Mouse (Mus musculus): ENCODE measurements at regions not wholly inside any gene's neighbourhood (a gene's known extent, or its start where the extent isn't known, plus 50 kb on each side); places are given as distances from the start of the nearest gene placed in this dataset.

DNA sequence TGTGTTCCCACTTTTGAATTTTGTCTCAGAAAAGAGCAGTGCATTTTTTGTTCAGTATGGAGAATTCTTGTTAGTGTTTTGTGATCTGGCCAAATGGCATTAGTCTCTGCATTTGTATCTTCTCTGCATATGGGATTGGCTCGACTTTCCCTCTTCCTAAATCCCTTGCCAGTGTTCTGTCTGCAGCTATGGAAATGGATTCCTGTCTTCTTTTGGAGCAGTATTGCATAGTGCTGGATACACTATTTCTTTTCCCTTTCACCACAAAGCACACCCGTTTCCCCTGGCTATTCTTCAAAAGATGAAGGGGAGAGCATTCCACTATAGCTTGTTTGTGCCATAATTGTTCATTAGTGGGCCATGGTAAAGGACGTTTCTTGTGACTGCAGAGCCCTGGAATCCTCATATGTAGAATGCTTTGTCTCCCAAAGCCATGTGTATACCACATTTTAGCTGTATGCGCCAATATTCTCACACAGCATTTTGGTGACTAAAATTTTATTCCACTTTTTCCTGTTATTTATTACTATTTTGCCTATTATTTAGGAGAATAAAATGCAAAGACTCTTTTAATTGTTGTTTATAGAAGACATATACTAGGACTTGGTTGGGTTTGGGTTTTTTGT is 197.8 kb downstream of the Hs3st1 start:
- DNase-seq (ENCODE audit: low spot score in 2 of 2), result no peak

DNA sequence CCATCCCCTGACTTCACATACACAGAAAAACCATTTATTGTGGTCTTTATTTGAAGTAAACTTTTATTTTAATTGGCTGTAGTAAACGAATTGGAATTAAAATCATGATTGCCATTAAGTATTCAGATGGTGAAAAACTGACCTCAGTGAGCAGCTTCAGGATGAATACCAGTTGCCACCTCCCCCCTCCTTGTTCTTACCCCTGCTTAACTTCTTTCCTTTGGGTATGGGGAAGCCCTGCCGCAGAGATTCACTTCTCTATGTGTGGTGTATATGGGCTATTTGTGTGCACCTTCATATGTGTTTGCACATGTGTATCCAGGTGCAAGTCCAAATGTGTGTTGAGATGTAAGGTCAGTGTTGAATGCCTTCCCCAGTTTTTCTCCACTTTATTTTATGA is 218.2 kb downstream of the Hs3st1 start:
- DNase-seq (ENCODE audit: low spot score in 2 of 2), result no peak

DNA sequence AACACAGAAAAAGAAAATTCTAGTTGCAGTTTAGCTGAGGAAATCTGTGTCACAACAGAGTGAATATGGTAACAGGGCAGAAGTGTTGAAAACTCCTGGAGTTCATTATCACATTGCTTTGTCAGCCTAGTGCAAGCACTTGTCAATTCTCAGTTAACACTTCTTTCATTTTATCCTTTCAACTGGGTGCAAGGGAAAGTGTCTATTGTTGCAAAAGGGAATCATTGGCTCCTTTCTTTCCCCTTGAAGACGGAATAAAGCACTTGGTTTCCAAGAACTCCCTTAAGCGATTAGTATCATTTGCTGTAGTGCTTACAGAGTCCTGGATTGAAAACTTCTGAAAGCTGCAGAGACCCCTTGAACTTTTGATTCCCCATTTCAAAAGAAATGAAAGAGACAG is 218.9 kb downstream of the Hs3st1 start:
- DNase-seq (ENCODE audit: low spot score in 2 of 2), result no peak

DNA sequence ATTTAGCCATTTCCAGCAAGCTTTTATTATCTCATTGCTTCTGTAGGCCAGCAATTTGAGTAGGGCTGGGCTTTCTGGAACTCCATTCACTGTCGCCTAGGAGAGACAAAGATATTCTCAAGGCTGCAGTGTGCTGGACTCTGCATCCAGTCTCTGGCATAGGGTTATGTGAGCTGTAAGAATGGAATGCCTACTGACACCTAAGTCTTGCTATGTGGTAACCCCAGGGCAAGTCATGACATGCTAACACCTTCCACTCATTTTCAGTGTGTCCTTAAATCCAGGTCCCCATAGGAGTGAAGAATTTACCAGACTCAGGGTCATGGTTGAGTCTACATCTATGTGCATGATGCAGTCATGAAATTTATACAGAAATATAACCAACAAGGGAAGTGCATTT is 245.0 kb downstream of the Hs3st1 start:
- DNase-seq (ENCODE audit: low spot score in 2 of 2), result no peak

DNA sequence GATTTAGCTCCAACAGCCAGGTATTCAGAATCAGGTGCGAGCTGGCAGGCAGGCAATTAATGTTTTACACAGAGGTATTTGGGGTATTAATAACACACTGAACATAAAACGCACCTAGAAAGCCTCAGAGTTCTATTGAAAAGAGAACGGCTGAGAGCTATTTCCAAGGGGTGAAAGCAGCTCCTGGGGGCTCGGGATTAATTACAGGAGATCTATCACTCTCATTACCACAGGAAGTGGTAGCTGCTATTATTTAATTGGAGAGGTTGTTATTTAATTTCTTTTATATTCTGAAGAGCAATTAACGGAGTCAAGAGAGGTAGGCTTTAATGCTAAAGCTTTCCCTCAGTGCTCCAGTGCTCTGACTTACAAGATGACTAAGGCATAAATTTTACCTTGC is 272.5 kb downstream of the Hs3st1 start:
- no peak for DNase-seq (ENCODE audit: low spot score in 2 of 2)

DNA sequence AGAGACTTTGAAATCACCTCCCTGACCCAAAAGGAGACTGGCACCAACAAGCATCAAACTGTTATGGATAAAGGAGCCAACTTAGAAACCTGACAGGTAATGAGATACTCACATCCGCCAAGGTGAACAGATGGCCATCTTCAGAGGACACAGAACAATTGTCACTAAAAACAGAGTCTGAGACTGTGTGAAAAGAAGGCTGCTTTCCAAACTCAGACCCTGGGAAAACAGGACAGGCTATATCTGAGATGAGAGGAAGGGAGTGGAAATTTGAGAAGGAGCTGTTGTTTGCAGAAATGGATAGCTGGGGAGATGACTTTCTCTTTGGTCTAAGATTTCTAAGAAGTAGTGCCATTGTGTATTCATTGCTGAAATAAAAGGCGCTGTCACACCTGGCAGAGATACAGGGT is 297.2 kb downstream of the Hs3st1 start:
- DNase-seq (ENCODE audit: low spot score in 2 of 2), result no peak

DNA sequence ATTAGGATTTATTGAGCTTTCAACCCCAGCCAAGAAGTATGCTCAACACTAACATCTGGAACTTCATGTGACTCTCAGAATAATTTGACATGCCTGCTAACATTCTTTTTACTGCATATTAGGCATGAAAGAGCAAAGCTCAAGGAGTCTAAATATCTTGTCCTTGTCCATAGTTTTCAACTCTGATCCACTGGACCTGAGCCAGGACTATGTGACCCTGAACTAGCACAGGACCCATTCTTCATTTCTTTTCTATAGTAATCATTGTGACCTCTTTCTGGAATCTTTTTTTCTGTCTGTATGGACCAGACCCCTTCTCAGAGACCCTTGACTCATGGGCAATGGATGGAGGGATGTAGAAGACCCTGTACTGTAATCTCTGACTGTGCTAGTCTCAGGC is 301.6 kb downstream of the Hs3st1 start:
- no peak for DNase-seq (ENCODE audit: low spot score in 2 of 2)

DNA sequence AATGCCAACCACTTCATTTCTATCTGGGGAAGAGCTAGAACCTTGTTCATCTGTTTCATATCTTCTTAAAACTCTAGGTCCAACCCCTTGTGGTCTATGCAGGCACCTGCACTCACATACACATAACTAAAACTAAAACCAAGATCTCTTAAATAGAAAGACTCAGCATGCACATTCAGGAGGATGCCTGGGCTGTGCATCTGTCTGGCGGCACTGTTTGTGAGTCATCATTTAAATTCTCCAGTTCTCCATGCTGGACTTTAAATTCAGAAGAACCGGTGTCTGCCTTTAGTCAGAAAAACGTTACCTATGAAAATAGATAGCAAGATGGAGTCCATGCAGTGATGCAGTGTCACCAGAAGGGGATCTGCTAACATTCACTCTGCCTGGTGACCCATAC is 314.5 kb downstream of the Hs3st1 start:
- DNase-seq (ENCODE audit: low spot score in 2 of 2), result no peak

DNA sequence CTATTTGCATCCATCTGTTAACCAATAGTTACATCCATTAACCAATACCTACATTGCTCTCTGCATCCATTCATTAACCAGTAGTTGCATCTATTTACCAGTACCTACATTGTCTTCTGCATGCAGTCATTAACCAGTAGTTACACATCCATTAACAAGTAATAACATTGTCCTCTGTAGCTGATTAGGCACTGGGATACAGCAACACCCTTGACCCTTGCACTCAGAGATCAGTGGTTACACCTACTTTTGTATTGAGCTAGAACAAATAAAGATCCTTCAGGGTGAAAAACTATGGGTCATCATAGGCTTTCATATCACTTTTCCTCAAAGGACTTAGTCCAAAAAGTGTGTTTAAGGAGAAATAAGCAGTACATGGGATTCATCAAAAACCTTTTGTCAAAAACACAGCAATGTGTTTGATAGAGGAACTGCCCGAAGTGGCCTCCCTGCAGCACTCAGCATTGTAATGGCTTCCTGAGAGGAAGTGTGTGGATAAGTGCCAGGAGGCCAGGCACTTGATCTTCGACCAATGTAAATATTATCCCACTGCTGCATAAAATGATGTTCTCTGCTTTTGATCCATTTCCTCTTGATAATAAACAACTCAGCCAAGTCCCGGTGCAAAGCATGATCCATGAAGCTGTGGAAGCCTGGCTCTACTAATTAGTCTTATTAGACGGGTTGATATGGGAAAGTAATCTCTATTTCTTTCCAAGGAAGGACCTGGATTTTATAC is 317.6 kb downstream of the Hs3st1 start:
- DNase-seq (ENCODE audit: low spot score in 2 of 2), result no peak

DNA sequence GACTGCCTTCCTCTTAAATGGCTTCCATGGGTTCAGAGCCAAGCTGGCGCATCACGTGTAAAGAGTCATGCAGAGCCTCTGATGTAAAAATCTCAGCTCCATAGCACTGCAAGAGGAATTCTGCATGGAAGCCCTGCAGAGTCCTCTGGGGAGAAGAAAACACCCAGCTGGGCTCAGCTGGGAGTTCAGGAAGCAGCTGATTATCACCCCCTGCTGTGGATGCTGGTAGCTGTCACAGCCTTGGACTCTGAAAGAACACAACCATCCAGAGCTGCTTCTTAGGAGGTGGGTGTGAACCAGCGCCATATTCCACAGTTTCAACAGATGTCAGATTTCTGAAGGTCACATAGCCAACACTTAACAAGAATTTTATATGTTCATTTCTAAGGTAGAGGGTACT is 329.2 kb downstream of the Hs3st1 start:
- DNase-seq (ENCODE audit: low spot score in 2 of 2), result no peak

DNA sequence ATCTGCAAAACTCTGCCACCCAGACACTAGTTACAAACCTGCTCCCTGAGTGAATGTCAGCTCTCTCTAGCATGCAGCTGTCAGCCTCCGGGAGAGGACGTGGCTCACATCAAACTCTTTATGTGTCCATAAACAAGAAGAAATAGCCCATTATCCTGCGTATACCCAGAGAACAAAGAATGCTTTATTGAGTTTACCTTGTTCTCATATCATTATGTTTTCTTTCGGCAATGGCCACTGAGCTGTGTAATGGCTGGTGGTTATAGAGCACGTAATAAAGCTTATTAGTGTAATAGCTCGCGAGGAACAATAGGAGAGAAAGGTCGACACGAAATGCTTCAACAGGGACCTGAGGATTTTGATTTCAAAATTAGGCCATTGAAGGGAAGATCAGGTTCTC is 331.6 kb downstream of the Hs3st1 start:
- DNase-seq (ENCODE audit: low spot score in 2 of 2), result no peak

DNA sequence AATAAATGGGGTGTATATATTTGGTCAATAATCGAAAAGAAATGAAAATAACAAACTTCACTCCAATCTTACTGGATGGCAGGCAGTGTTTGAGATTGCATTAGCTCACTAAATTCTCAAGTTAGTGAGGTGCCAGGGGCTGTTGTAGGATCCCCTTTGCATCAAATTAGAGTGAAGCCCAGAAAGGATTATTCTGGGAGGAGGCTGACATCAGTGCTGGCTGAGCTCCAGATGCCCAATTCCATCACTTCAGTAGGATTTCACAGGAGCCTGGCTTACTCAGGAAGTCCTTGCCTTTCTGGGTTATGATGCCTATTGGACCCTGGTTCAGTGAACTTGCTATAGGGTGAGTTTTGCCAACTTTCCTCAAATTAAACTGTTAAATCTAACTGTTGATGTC is 336.5 kb downstream of the Hs3st1 start:
- no peak for DNase-seq (ENCODE audit: low spot score in 2 of 2)

DNA sequence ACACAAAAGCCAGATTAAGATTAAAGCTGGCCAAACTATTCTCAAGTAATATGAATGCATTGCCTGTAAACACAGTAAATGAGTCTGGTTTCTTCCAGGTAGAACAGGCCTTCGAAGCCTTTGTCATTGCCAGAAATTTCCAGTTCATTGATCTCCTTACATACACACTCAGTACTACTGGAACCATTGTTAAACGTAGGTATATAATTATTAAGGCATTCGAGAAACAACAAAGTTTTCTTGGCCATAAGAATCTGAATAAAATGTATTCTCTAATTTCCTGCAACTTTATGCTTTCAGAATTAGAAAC is 337.5 kb downstream of the Hs3st1 start:
- no peak for DNase-seq (ENCODE audit: low spot score in 2 of 2)

DNA sequence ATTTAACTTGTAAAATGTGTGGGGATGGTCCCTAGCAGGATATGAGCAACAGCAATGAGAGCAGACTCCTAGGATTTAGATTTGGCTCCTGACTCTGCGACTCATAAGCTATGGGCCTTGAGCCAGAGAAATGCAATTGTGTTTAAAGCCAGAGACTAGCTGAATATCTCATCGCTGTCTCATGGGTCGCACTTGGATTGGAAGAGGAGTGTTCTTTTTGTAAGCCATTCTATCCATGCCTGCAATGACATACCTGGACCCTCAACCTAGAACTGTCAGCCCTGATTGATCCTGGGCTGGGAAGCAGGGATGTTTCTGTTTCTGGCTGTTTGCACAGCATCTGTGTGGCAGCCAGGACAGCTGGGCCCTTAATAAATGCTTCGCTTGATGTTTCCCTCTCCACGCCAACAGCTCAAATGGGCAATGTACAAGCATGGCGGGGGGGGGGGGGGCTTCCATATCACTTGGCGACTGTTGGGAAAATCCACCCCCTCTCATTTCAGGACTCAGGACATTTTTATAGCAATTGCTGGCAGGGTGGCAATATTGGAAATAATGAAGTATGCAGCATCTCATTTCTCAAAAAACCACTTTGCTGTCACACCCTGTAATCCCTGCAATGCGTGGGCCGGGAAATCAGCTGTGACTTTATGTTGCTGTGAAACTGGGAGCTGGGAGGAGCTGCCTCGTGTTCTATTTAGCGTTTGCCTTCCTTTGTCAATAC is 338.0 kb downstream of the Hs3st1 start:
- no peak for DNase-seq (ENCODE audit: low spot score in 2 of 2)

DNA sequence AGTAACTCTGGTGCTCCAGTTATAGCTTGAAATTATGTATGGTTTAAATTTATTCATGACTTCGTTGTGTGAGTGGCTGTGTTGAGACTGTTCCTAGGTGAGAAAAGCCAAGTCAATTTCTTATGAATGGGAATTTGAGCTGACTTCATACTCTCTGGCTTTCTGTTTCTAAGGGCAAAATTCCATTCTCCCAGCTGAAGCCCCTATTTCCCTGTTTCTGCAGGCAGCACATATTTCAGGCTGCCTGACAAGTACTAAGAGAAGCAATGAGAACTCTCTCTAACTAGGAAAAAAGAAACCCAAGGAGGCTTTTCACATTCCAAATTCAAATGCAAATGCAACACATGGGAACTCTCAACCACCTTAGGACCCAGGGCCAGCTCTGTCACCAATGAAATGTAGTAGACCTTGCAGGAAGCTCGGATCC is 338.7 kb downstream of the Hs3st1 start:
- no peak for DNase-seq (ENCODE audit: low spot score in 2 of 2)

DNA sequence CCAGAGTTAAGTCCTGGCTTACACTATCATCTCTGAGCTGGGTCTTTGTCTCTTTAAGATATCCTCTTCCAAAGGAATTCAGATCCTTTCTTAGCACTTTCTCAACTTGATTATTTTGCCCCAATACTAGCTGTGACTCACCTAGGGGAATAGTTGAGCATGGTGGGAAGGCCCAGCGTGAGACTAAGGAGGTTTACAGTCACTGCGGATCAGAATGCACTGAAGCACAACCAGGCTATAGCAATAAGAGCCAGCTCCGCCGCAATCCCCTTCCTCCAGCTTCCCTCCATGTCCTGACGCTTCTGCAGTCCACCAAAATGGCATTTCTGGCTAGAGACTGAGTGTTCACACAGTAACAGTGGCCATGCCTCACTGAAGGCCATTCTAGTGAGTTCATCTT is 342.5 kb downstream of the Hs3st1 start:
- DNase-seq (ENCODE audit: low spot score in 2 of 2), result no peak

DNA sequence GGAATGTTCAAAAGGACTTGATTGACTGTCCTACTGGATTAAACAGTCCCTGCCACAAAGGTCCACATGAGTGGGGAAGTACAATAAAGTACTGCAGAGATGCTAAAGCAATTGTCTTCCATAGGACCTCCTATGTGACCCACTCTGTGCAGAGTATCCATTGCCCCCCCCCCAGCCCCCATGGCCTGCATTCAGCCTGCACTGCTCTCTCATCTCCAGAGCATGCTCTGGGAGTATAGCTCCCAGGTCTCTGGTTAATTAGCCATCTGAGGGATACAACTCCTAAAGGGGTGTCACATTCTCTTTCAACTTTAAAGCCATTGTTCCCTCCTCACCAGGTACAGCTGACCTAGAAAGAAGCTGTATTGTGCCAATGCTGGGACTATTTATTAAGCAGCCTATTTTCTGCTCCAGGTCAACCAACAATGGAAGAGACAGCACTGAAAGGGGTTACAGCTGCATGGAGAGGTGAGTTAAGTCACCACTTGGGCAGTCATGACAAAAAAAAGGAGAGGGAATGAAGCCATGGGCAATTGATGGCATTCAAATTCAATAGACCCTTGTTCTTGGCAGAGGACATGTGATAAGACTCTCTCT is 364.8 kb downstream of the Hs3st1 start:
- DNase-seq (ENCODE audit: low spot score in 2 of 2), result no peak

DNA sequence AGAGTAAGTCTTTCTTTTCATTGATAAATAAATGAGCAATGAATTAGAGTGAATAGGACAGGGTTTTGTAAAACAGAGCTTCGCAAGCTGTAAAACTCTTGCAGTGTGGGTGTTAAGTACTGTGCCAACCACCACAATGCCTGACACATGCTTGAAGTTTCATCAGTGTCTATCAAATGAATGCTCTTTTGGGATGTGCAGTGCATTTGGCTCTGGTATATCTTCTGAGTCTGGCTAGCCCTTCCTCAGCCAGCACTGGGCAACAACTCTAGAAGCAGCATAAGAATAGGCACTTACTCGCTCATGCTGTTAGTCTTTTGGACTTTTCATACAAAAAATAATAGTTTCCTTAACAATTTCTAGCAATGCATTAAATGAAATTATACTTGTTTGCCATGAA is 370.9 kb downstream of the Hs3st1 start:
- DNase-seq (ENCODE audit: low spot score in 2 of 2), result no peak

DNA sequence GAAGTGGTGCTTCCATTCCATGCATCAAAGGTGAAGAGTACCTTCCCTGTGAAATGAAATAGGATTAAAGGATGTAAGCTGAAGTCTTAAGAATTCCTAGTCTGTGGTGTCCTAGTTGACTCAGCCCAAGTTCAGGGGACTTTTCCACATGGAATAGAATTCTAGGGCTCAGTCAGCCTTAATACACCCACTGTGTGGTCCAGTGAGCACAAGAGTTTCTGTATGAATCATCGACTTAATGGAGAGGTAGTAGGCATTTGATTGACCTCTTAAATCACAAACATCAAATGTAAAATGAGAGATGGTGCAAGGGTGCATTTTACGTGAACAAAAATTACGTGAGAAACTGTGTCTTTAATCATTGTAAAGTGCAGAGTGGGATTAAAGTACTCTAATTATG is 381.1 kb downstream of the Hs3st1 start:
- no peak for DNase-seq (ENCODE audit: low spot score in 2 of 2)

DNA sequence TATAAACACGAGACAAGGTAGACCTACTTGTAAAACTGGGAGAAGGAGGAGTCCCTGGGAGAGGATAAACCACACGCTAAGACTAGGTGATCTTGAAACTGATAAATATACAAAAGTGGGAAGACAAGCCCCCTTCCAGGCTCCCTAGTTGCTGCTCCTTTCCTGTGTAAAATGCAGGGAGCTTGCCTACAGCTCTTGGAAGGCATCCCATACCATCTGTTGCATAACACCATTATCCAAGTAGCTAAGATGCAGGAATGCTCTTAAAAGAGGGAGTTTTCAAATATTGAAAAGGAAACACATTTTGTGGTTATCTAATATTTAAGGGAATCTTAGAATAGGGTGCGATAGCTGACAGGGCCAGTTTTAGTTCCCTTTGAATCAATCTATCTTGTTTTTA is 406.6 kb downstream of the Hs3st1 start:
- no peak for DNase-seq (ENCODE audit: low spot score in 2 of 2)

DNA sequence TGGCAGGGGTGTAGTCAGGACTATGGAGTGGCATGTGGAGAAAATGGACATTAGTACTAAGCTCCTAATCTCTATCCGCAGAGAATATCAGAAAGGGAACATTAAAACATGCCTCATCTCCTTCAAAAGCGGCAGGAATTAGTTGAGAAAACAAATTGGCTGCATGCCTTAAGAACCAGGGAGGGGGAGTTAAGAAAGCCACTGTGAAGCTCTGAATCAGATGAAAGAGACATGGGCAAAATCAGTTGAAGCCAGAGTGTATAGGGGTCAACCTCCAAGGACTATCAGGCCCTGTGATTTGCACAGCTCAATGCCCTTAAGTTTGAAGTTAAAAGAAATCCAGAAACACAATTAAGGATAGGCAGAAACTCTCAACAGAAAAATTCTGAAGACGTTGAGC is 408.3 kb downstream of the Hs3st1 start:
- DNase-seq (ENCODE audit: low spot score in 2 of 2), result no peak

DNA sequence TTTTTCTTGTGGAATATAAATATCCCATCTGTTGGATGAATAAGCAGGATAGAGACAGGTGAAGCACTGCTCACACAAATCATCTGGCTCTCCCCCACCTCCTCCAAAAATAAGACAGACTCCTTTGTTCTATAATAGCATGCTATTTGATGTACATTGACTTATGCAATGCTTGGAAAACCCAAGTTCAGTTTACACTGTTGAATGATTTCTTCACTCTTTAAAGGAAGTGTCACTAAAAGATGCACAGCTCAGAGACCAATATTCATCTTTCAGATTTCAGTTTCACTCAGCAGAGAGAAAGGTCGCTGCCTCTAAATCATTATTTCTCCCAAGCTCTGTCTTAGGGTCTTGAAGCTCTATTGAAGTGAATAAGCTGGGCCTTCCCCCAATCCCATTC is 417.4 kb downstream of the Hs3st1 start:
- no peak for DNase-seq (ENCODE audit: low spot score in 2 of 2)

DNA sequence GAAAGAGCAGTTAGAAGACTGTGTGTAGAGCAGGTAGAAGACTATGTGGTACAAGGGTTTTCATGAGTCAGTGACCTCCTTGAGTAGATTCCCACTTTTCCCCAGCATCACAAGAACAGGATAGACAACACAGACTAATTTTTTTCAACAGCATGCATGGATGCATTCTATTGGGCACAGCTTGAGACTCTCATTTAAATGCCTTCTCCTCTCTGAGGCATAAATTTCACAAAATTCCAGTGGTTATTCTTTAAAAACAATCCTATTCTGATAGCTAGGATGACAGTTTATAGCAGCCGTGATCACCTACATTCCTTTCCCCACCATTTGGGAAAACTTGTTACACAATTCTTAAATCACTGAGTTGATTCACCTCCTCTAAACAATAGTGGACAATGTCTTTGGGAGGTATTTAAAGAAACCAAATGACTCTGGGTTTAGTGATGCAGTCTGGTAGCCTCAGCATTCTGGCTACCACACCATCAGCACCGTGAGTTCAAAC is 418.7 kb downstream of the Hs3st1 start:
- no peak for DNase-seq (ENCODE audit: low spot score in 2 of 2)
